ENCODE assay signal across 16 mouse cellular contexts in the genomic region with DNA sequence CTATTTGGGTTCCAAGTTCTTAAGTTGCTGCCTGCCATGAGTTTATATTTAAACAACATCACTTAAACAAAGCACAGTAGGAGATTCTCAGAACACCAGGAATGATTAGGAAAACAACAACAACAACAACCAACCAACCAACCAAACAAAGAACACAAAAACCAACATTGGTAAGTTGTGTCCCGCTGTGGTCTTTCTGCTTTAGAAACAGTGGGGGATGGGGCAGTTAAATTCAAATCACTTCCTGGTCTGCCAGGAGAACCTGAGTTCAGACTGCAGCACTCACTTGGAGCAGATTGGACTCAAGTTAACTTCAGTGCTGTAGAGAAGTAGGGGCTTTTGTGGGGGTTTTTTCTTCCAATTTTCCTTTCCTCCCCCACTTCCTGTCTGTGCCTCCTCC.
"Had no signal": no experiment of that assay in that cellular context is flagged by ENCODE, and none has a peak within 500 bp of the region (broad histone marks: within the 10 kb centered on the region; RNA-seq: fewer than 3 reads in every experiment).

No protein-coding gene starts in this region.

- H3K9me3 ChIP-seq: limb, embryonic 12.5 days; limb, embryonic 15.5 days; midbrain, embryonic 12.5 days; midbrain, embryonic 15.5 days; neural tube, embryonic 12.5 days had no signal

- H3K36me3 ChIP-seq: limb, embryonic 12.5 days; limb, embryonic 15.5 days; midbrain, embryonic 12.5 days; midbrain, embryonic 15.5 days; neural tube, embryonic 12.5 days had no signal

- H3K27me3 ChIP-seq: limb, embryonic 12.5 days; limb, embryonic 15.5 days; midbrain, embryonic 12.5 days; midbrain, embryonic 15.5 days; neural tube, embryonic 12.5 days had no signal

- H3K9ac ChIP-seq: limb, embryonic 12.5 days; limb, embryonic 15.5 days; liver, embryonic 14.5 days; liver, postnatal 0 days; lung, embryonic 14.5 days; midbrain, embryonic 12.5 days; midbrain, embryonic 15.5 days; neural tube, embryonic 12.5 days had no signal

- H3K4me2 ChIP-seq: limb, embryonic 12.5 days; limb, embryonic 15.5 days; liver, embryonic 11.5 days; lung, embryonic 14.5 days; midbrain, embryonic 12.5 days; midbrain, embryonic 15.5 days; neural tube, embryonic 12.5 days had no signal

- H3K4me1 ChIP-seq: limb, embryonic 15.5 days had no signal

- H3K4me3 ChIP-seq: left cerebral cortex, adult 2 months; limb, embryonic 12.5 days; limb, embryonic 15.5 days; midbrain, embryonic 12.5 days; midbrain, embryonic 15.5 days; neural tube, embryonic 12.5 days had no signal

- DNase-seq: kidney, postnatal 36 days; layer of hippocampus, postnatal 36 days; liver, postnatal 0 days; lung, embryonic 14.5 days; thymus, adult 18-20 months; thymus, postnatal 36 days had no signal

- ATAC-seq: liver, postnatal 0 days; lung, postnatal 0 days had no signal

- H3K27ac ChIP-seq: left cerebral cortex, adult 2 months; limb, embryonic 12.5 days; limb, embryonic 15.5 days; liver, embryonic 14.5 days; macrophage; midbrain, embryonic 12.5 days; midbrain, embryonic 15.5 days; neural tube, embryonic 12.5 days had no signal
